Mouse (Mus musculus) kidney, adult 2 months (tissue): Measurements from ENCODE around the gene Slc35b4. TPM values are rescaled to one million over a fixed set of nuclear protein-coding genes. Genes with fewer than 3 reads are reported as not detected.

Source experiments
- DNase-seq: peaks from one replicate; pipeline ENCODE4 v3.0.0; 2021
- H3K27ac ChIP-seq: fragments of 200-500 bp; 2 replicates; pipeline ENCODE4 v1.5.1; 2012; ENCODE audit warnings: low read depth, low read length, control low read depth, inconsistent platforms; ENCODE audit not compliant: insufficient read depth
- H3K27me3 ChIP-seq: fragments of 200-500 bp; replicated peaks from 2 replicates; pipeline ENCODE4 v1.6.1; 2012; ENCODE audit warnings: mild to moderate bottlenecking, moderate library complexity, low read length, inconsistent platforms; ENCODE audit not compliant: control insufficient read depth, insufficient read depth
- H3K36me3 ChIP-seq: fragments of 200-500 bp; 2 replicates; pipeline ENCODE4 v1.6.1; 2012; ENCODE audit warnings: mild to moderate bottlenecking, moderate library complexity, low read length, inconsistent platforms; ENCODE audit not compliant: control insufficient read depth, insufficient read depth
- H3K4me1 ChIP-seq: fragments of 200-500 bp; 2 replicates; pipeline ENCODE4 v1.6.1; 2011; ENCODE audit warnings: low read length; ENCODE audit not compliant: control insufficient read depth, insufficient read depth
- H3K4me3 ChIP-seq: fragments of 200-500 bp; 2 replicates; pipeline ENCODE4 v1.5.1; 2011; ENCODE audit warnings: mild to moderate bottlenecking, low read depth, low read length, control low read depth; ENCODE audit not compliant: insufficient read depth
- CTCF ChIP-seq: fragments of 200-500 bp; conservative IDR thresholded peaks from 2 replicates; pipeline ENCODE4 v1.5.1; 2011; ENCODE audit warnings: low read depth, mild to moderate bottlenecking, control low read depth, low read length, moderate library complexity, mixed read lengths; ENCODE audit not compliant: insufficient read depth, insufficient read length
- POLR2A ChIP-seq: fragments of 200-500 bp; IDR thresholded peaks from one replicate; pipeline ENCODE4 v1.6.1; 2011; ENCODE audit warnings: low read depth, low read length, control low read depth
- WGBS: fragments of 180-500 bp; shearing (Covaris S2); methylation state at CpG from one replicate; pipeline ENCODE4 v1.1.7; 2018; 5-methylcytosine and 5-hydroxymethylcytosine counted together
- polyA plus RNA-seq: library from polyadenylated mRNA; depleted of rRNA; stranded (reverse); fragments of >200 nt; gene quantifications from 2 replicates; pipeline ENCODE4 v1.2.3, GENCODE M21; 2012

Slc35b4 gene
- polyA plus RNA-seq, 1 experiment = 88.5 TPM

DNA sequence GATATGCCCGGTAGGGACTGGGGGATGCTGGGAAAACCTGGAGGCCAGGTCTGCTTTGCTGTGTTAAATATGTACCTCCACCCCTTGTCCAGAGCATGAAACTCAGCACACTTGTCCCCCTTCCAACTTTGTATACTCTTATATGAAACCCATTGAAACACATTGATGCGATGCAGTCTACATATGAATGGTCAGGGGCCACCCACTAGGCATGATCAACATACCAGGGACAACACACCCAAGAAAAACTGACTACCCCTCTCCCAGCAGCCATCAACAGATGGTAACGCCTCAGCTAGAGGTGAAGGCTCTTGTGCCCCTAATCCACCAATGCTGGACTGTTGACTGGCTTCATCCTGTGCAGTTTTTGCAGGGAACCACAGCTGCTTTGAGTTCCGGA, 3.0 kb upstream of the Slc35b4 start:
- DNase-seq = no peak
- H3K27ac ChIP-seq = peak overlapping the region; percentile 84
- H3K4me1 ChIP-seq = peaks cover 28% of the 10 kb centered on the region
- peak overlapping the region; percentile 39 for H3K4me3 ChIP-seq
- 53% methylated on average over 4 of the region's 4 CpGs for WGBS
- no peaks in the 10 kb centered on the region for H3K36me3 ChIP-seq
- TF ChIP-seq CTCF = no peak
- H3K27me3 ChIP-seq = no peaks in the 10 kb centered on the region

DNA sequence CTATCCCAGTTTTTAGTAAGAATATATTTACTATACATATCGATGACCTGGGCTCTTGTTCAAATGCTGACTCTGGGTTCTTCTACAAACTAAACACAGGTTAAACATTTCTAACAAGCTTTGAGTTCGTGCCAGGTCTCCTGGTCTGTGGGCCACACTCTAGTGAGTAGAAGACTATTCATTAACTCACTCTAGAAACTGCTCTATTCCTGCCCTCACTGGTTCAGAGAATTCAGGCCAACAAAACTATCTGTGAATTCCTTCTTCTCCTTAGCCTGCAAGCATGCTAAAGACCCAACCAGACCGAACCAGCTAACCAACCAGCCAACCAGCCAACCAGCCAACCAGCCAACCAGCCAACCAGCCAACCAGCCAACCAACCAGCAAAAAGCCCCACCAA, 2.1 kb upstream of the Slc35b4 start:
- Histone ChIP-seq H3K27me3 (no peaks in the 10 kb centered on the region), H3K36me3 (no peaks in the 10 kb centered on the region), H3K4me3 (no peak overlapping the region), H3K4me1 (peaks cover 28% of the 10 kb centered on the region), H3K27ac (peak overlapping the region; percentile 99)
- WGBS = 26% methylated on average over 3 of the region's 3 CpGs
- peak; percentile 95 for DNase-seq
- TF ChIP-seq CTCF (no peak), POLR2A (no peak)

DNA sequence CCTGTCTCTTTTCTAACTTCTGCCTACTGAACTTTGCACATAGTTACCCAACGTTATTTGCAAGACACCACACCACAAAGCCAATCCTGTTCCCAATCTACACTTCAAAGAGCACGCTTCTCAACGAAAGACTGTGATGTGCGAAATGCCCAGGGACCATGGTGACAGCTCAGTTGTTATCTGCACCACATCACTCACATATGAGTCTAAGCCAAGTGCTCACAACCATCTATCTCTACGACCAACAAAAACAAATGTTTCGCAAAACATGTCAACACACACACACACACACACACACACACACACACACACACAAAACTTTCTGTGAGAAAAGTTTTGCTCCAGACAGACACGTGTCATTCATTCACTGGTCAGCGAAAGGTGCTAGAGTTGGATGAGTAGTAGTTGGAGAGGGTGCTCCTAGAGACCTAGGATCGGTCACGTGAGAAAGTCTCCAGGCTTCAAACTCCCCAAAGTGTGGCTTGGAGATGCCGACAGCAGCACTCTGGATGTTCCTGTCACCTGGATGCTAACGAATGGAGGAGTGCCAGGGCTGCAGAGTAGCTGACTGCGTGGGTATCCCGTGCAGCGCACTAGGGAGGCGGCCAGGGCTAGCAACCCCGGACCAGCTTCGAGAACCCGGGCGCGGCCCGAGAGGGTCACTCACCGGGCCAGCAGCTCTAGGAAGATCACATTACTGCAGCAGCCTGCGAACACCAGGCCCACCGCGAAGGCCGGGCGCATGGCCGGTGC, 624 bp downstream of the Slc35b4 start:
- Histone ChIP-seq H3K27me3 (no peaks in the 10 kb centered on the region), H3K4me1 (peaks cover 47% of the 10 kb centered on the region), H3K36me3 (no peaks in the 10 kb centered on the region), H3K4me3 (peak overlapping the region; percentile 77), H3K27ac (peak overlapping the region; percentile 81)
- peak; percentile 69 for DNase-seq
- 1% methylated on average over 29 of the region's 29 CpGs for WGBS
- TF ChIP-seq CTCF = no peak
- TF ChIP-seq POLR2A = no peak

DNA sequence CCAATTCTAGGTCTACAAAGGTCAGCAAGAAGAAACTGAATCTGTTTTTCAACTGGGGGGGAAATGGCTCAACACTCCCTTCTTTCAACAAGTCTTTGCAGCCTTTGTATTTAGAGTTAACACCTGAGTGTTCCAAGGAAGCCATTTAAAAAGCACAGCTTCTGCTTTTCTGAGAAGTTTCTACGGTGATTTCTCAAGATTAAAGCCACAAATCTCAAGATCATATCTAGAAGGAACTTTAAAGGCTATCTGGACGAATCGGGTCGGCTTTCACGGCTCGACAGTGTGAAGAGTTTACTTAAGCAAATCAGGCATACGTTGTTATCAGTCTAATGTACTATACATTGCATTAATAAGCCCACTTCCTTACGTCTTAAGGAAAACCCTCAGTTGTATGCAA, 2.2 kb downstream of the Slc35b4 start:
- Histone ChIP-seq H3K4me1 (peaks cover 42% of the 10 kb centered on the region), H3K36me3 (no peaks in the 10 kb centered on the region), H3K27ac (peak overlapping the region; percentile 58; the same call in 1 of the 2 replicates), H3K4me3 (no peak overlapping the region), H3K27me3 (no peaks in the 10 kb centered on the region)
- DNase-seq = no peak
- WGBS = 54% methylated on average over 8 of the region's 8 CpGs
- no peak for TF ChIP-seq CTCF
- TF ChIP-seq POLR2A = no peak

DNA sequence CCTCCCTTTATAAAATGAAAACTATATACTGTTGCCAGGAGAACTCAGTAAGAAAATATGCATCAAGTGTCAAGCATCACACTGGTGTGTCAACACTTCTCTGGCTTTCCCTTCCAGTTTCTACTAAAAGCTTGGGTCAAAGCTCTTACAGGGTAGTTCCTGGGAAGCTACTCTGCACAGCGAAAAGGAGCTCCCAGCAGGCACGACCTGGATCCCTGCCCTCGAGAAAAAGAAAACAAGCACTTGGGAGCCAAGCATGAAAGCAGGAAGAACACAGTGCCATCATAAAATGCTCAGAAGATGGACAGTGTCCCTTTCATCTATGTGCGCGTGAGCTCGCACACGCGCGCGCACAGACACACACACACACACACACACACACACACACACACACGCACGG, 3.7 kb downstream of the Slc35b4 start:
- no peaks in the 10 kb centered on the region for H3K36me3 ChIP-seq
- H3K27me3 ChIP-seq = no peaks in the 10 kb centered on the region
- 57% methylated on average over 12 of the region's 12 CpGs for WGBS
- TF ChIP-seq POLR2A (no peak), CTCF (no peak)
- peaks cover 35% of the 10 kb centered on the region for H3K4me1 ChIP-seq
- H3K27ac ChIP-seq = peak overlapping the region; percentile 32
- peak; percentile 61 for DNase-seq
- H3K4me3 ChIP-seq = no peak overlapping the region

DNA sequence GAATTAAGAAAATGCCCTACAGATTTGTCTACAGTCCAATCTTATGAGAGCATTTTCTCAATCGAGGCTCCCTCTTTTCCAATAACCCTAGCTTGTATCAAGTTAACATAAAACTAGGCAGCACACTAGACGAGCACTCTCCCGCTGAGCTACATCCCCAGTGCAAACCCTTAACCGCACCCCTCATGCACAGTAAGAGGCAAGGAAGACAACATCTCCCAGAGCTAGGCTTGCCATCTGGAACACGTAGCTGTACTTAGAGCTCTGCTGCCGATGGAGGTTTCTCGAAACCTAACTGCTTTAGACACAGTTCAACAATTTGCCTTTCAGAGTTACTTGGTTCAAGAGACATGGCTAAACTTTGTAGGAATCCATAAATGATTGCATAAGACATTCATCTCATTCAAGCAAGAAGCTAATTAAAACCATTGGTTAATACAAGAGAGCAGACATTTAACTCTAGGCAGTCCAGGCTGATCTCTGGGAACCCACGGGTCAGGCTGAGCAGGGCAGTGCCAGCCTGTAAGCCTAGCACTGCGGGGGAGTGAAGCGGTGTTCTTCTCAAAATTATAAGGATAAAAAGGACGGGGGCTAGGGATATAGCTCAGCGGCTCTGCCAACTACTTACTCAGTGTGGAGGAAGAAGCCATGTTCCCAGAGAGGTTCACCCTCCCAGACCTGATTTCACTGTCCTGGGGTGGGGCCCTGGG, 5.0 kb downstream of the Slc35b4 start:
- Histone ChIP-seq H3K27me3 (no peaks in the 10 kb centered on the region), H3K4me3 (no peak overlapping the region), H3K36me3 (no peaks in the 10 kb centered on the region; the same call in 1 of the 2 replicates), H3K27ac (peak overlapping the region; percentile 84), H3K4me1 (peaks cover 27% of the 10 kb centered on the region)
- TF ChIP-seq CTCF = no peak
- no peak for TF ChIP-seq POLR2A
- WGBS = 36% methylated on average over 12 of the region's 12 CpGs
- DNase-seq = peak; percentile 73

DNA sequence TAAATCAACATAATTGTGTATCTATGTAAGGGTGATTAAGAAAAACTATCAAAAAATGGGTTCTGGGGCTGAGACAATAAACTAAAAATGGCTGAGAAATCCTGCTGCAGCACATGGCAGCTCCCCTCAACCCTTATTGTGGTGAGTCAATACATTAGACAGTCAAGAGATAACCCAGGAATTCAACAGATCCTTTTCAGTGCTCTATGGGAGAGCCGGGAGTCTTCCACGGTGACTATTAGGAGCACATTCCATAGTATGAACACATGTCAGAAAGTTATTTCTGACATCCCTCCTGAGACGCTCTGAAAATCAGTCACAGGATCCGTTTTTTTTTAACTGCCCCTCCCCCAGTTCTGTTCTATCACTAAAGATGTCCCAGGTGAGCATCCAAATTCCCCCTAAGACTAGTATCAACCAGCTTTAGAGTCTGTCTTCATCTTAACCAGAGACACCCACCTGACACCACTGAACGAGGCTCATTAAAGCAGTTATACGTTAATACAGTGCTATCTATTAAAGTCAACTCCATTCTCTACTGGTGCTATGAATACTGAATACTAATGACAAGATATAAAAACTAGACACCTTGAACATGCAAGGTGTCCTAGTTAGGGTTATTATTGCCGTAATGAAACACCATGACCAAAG, 5.9 kb downstream of the Slc35b4 start:
- H3K27ac ChIP-seq = peak overlapping the region; percentile 22
- peaks cover 25% of the 10 kb centered on the region for H3K4me1 ChIP-seq
- no peak for TF ChIP-seq CTCF
- peaks cover under 1% of the 10 kb centered on the region; the same call in 1 of the 2 replicates for H3K36me3 ChIP-seq
- 48% methylated on average over 7 of the region's 7 CpGs for WGBS
- no peak overlapping the region for H3K4me3 ChIP-seq
- DNase-seq = no peak
- no peaks in the 10 kb centered on the region for H3K27me3 ChIP-seq
